Mouse (Mus musculus) lung, embryonic 16.5 days (tissue): ENCODE measurements around the gene Adora2b. TPM values are rescaled to one million over a fixed set of nuclear protein-coding genes. Genes with fewer than 3 reads are reported as not detected.
A peak's percentile ranks its signal among the peaks of the same experiment; 100 is the strongest.

Source experiments
- ATAC-seq: fragments of 200-750 bp; cut with Nextera tagmentation; 2 replicates; pipeline ENCODE4 v1.8.0; 2017; ENCODE audit warnings: low read depth, mild to moderate bottlenecking, moderate library complexity
- H3K27ac ChIP-seq: fragments of 300-500 bp; sonication (generic); 2 replicates; pipeline ENCODE4 v1.5.1; 2014; ENCODE audit warnings: mild to moderate bottlenecking, control low read depth, low read length
- H3K27me3 ChIP-seq: fragments of 300-500 bp; sonication (generic); 2 replicates; pipeline ENCODE4 v1.6.1; 2014; ENCODE audit warnings: low read depth, low read length, mixed read lengths; ENCODE audit not compliant: control insufficient read depth, insufficient read depth
- H3K36me3 ChIP-seq: fragments of 300-500 bp; sonication (generic); 2 replicates; pipeline ENCODE4 v1.6.1; 2014; ENCODE audit warnings: low read length; ENCODE audit not compliant: control insufficient read depth, insufficient read depth
- H3K4me1 ChIP-seq: fragments of 300-500 bp; sonication (generic); replicated peaks from 2 replicates; pipeline ENCODE4 v1.6.1; 2014; ENCODE audit warnings: low read length, mixed read lengths; ENCODE audit not compliant: control insufficient read depth, insufficient read depth
- H3K4me2 ChIP-seq: fragments of 300-500 bp; sonication (generic); 2 replicates; pipeline ENCODE4 v1.6.1; 2014; ENCODE audit warnings: low read depth, low read length, control low read depth
- H3K4me3 ChIP-seq: fragments of 300-500 bp; sonication (generic); 2 replicates; pipeline ENCODE4 v1.5.1; 2014; ENCODE audit warnings: mild to moderate bottlenecking, low read length, control low read depth
- H3K9ac ChIP-seq: fragments of 300-500 bp; sonication (generic); 2 replicates; pipeline ENCODE4 v1.6.1; 2014; ENCODE audit warnings: low read length, control low read depth
- H3K9me3 ChIP-seq: fragments of 300-500 bp; sonication (generic); 2 replicates; pipeline ENCODE4 v1.6.1; 2016; ENCODE audit warnings: low read length; ENCODE audit not compliant: control insufficient read depth
- WGBS: fragments of 180-500 bp; shearing (Covaris S2); extraction: QIAGEN DNeasy Blood & Tissue Kit; methylation state at CpG from one replicate; pipeline ENCODE4 v1.1.7; 2014; 5-methylcytosine and 5-hydroxymethylcytosine counted together
- polyA plus RNA-seq: library from polyadenylated mRNA; unstranded; fragments of >200 nt; fragmentation: Nextera tagmentation; extraction: Ambion mirVana; gene quantifications from 2 replicates; pipeline ENCODE4 v1.2.1, GENCODE M21; 2015

Gene Adora2b
- polyA plus RNA-seq, result 3.8 and 4.5 TPM in 2 replicates

- H3K27ac ChIP-seq, result peak within 1 kb of the TSS; percentile 72
- no peaks in the 10 kb centered on the region for H3K36me3 ChIP-seq
- H3K4me1 ChIP-seq, result peaks cover 13% of the 10 kb centered on the region
- H3K9ac ChIP-seq, result peak within 1 kb of the TSS; percentile 60
- peaks cover 16% of the 10 kb centered on the region for H3K27me3 ChIP-seq
- under 1% methylated on average over 67 of the region's 69 CpGs for WGBS
- peak within 1 kb of the TSS; percentile 98 for H3K4me2 ChIP-seq
- H3K9me3 ChIP-seq, result peaks cover 4% of the 10 kb centered on the region; the same call in 1 of the 2 replicates
- ATAC-seq, result peak; percentile 94
- H3K4me3 ChIP-seq, result peak within 1 kb of the TSS; percentile 66
These were observed at the start of gene Adora2b for GRCm38 (mm10) chr11:62248401-62249244. Gene Adora2b, plus strand, starts transcription at chr11:62248984.

GRCm38 (mm10) chr11:62200901-62201512 lies 47.8 kb upstream of the Adora2b start:
- H3K4me3 ChIP-seq, result no peak overlapping the region
- WGBS, result 48% methylated on average over 5 of the region's 5 CpGs
- no peaks in the 10 kb centered on the region for H3K27me3 ChIP-seq
- H3K9me3 ChIP-seq, result no peaks in the 10 kb centered on the region
- H3K9ac ChIP-seq, result no peak overlapping the region
- 0 out of 2 replicates have a peak, but pooled peaks cover 2% of the 10 kb centered on the region for H3K4me1 ChIP-seq
- peak; percentile 70 for ATAC-seq
- H3K36me3 ChIP-seq, result no peaks in the 10 kb centered on the region
- H3K4me2 ChIP-seq, result no peak overlapping the region
- no peak overlapping the region for H3K27ac ChIP-seq

GRCm38 (mm10) chr11:62202645-62203044 lies 46.1 kb upstream of the Adora2b start:
- H3K9me3 ChIP-seq, result no peaks in the 10 kb centered on the region
- WGBS, result 79% methylated on average over 1 of the region's 1 CpGs
- no peak overlapping the region for H3K9ac ChIP-seq
- H3K27me3 ChIP-seq, result no peaks in the 10 kb centered on the region
- H3K4me3 ChIP-seq, result no peak overlapping the region
- ATAC-seq, result no peak
- H3K36me3 ChIP-seq, result no peaks in the 10 kb centered on the region
- 0 out of 2 replicates have a peak, but pooled peaks cover 2% of the 10 kb centered on the region for H3K4me1 ChIP-seq
- no peak overlapping the region for H3K27ac ChIP-seq
- no peak overlapping the region for H3K4me2 ChIP-seq

GRCm38 (mm10) chr11:62209111-62209510 lies 39.7 kb upstream of the Adora2b start:
- Histone ChIP-seq H3K27me3 (no peaks in the 10 kb centered on the region), H3K27ac (no peak overlapping the region), H3K4me2 (no peak overlapping the region), H3K36me3 (no peaks in the 10 kb centered on the region), H3K9ac (no peak overlapping the region), H3K4me1 (peaks cover 5% of the 10 kb centered on the region; the same call in 1 of the 2 replicates), H3K9me3 (no peaks in the 10 kb centered on the region), H3K4me3 (no peak overlapping the region)
- 77% methylated on average over 2 of the region's 2 CpGs for whole genome bisulfite sequencing
- no peak for ATAC-seq

- H3K27ac ChIP-seq, result no peak overlapping the region
- WGBS, result 32% methylated on average over 4 of the region's 4 CpGs
- H3K9me3 ChIP-seq, result no peaks in the 10 kb centered on the region
- no peak for ATAC-seq
- no peak overlapping the region for H3K4me3 ChIP-seq
- no peak overlapping the region for H3K9ac ChIP-seq
- no peaks in the 10 kb centered on the region for H3K27me3 ChIP-seq
- peaks cover 5% of the 10 kb centered on the region; the same call in 1 of the 2 replicates for H3K4me1 ChIP-seq
- no peak overlapping the region for H3K4me2 ChIP-seq
- H3K36me3 ChIP-seq, result no peaks in the 10 kb centered on the region
These were observed 38.9 kb upstream of the Adora2b start for GRCm38 (mm10) chr11:62209891-62210290.

DNA sequence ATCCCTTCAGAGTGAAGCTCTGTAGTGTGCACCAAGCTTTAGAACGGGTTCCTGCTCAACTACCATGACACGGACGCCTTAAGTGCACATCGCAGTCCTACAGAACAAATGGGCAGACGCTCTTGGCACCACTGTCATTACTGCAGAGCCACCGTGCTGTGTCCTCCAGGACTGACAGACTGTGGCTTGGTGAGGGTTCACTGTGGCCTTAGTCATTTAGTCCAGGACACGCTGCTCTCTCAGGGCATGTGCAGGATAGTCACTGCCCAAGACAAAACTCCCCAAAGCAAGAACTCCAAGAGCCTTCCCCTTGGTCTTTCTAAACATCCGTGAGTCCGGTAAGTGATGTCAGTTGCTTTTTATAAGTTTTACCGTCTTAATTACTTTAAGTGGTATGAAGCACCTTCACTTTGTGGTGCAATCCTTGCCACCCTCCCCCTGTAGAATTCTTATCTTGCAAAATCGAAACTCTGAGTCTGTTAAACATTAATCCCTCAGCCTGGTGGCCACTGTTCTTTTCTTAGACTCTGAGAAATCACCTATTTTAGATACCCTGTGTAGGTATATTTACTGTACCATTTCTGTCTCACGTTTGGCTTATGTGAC lies 35.3 kb upstream of the Adora2b start:
- H3K27me3 ChIP-seq, result no peaks in the 10 kb centered on the region
- 70% methylated on average over 12 of the region's 12 CpGs for WGBS
- no peaks in the 10 kb centered on the region for H3K36me3 ChIP-seq
- no peak overlapping the region for H3K9ac ChIP-seq
- no peaks in the 10 kb centered on the region for H3K9me3 ChIP-seq
- no peak overlapping the region for H3K4me3 ChIP-seq
- ATAC-seq, result no peak; the same call in 1 of the 2 replicates
- no peak overlapping the region for H3K4me2 ChIP-seq
- peaks cover 5% of the 10 kb centered on the region; the same call in 1 of the 2 replicates for H3K4me1 ChIP-seq
- peak overlapping the region; percentile 48; the same call in 1 of the 2 replicates for H3K27ac ChIP-seq

DNA sequence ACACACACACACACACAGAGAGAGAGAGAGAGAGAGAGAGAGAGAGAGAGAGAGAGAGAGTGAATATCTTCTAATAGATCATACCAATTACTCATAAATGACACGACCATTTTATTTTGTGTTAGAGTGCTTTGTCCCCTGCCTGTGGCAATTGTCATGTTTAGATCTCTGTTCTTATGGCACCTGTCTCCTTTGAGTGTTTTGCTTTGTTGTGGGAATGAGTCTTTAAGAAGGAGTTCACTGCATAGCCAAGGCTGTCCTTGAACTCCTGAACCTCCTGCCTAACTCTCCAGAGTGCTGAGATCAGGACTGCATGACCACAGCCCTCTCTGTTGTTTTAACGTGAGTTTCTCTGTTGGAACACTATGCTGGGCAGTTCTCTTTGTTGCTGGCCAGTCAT lies 33.7 kb upstream of the Adora2b start:
- no peaks in the 10 kb centered on the region for H3K36me3 ChIP-seq
- H3K4me3 ChIP-seq, result no peak overlapping the region
- no peak for ATAC-seq
- H3K27me3 ChIP-seq, result no peaks in the 10 kb centered on the region
- H3K4me1 ChIP-seq, result 0 out of 2 replicates have a peak, but pooled peaks cover under 1% of the 10 kb centered on the region
- 66% methylated on average over 2 of the region's 2 CpGs for WGBS
- H3K4me2 ChIP-seq, result no peak overlapping the region
- no peak overlapping the region for H3K27ac ChIP-seq
- H3K9me3 ChIP-seq, result no peaks in the 10 kb centered on the region
- H3K9ac ChIP-seq, result no peak overlapping the region

- Histone ChIP-seq H3K4me1 (no peaks in the 10 kb centered on the region), H3K9me3 (no peaks in the 10 kb centered on the region), H3K4me2 (no peak overlapping the region), H3K36me3 (no peaks in the 10 kb centered on the region), H3K27me3 (no peaks in the 10 kb centered on the region), H3K9ac (no peak overlapping the region), H3K4me3 (no peak overlapping the region), H3K27ac (no peak overlapping the region)
- 67% methylated on average over 6 of the region's 6 CpGs for WGBS
- ATAC-seq, result no peak
These were observed 31.0 kb upstream of the Adora2b start for GRCm38 (mm10) chr11:62217751-62218150.
